Mouse (Mus musculus): ENCODE results near the gene 0610030E20Rik.

The 0610030E20Rik gene

DNA sequence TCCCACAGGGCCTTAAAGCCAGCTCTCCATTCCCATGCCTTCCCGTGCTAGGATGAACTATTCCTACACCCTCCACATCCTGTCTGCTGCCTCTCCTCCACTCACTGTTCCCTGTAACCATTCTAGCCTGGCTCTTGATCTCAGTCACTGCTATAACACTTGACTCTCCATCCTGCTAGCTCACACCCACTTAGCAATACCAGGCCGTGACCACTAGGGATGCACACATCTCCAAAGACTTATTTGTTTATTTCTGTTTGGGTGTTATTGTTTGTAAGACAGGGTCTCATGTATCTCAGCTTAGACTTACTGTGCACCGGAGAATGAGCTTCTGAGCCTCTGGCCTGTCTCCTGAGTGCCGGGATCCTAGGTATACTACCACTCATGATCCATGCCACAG, 22.4 kb downstream of the 0610030E20Rik start:
- no peak for DNase-seq (ENCODE audit: low spot score in 2 of 2)

GRCm38 (mm10) chr6:72370091-72370490, 23.0 kb downstream of the 0610030E20Rik start:
- DNase-seq (ENCODE audit: low spot score in 2 of 2): no peak

- DNase-seq (ENCODE audit: low spot score in 2 of 2): no peak
Measured at GRCm38 (mm10) chr6:72371147-72371546, 24.0 kb downstream of the 0610030E20Rik start.

GRCm38 (mm10) chr6:72371571-72371970, 24.5 kb downstream of the 0610030E20Rik start:
- DNase-seq (ENCODE audit: low spot score in 2 of 2): no peak

- DNase-seq (ENCODE audit: low spot score in 2 of 2): no peak
Measured at GRCm38 (mm10) chr6:72373184-72373583, 26.1 kb downstream of the 0610030E20Rik start.

GRCm38 (mm10) chr6:72374206-72374605, 27.1 kb downstream of the 0610030E20Rik start:
- DNase-seq (ENCODE audit: low spot score in 2 of 2): no peak

DNA sequence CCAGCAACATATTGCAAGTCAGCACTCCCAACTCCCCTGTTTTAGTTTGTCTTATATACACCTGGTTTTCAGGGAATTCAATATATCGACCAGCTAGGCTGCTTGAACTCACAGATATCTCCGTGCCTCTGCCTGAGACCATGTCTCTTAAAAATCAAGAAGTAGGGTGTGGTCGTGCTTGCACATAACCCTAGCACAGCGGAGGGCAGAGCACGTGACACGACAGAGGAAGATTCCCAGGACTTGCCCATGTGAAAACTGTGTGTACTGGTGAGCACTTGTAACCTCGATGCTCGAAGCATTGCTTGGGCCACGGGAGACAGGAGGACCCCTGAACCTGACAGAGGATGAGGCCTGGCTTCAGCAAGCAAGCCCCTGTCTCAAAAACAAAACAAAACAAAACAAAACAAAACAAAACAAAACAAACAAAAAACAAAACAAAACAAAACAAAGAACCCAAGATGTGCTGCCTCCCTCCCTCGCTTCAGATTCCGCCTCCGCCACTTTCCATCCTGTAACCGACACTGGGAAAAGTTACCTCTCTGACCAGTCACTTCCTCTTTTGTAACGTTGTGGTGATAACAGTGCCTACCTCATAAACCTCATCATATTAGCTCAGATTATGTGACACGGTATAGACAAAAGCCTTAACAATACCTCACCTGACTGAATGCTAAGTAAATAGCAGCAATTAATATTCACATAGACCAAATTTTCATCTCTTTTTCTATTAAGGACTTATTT, 27.9 kb downstream of the 0610030E20Rik start:
- no peak for DNase-seq (ENCODE audit: low spot score in 2 of 2)

GRCm38 (mm10) chr6:72378510-72379234, 31.6 kb downstream of the 0610030E20Rik start:
- DNase-seq (ENCODE audit: low spot score in 2 of 2): no peak

- DNase-seq (ENCODE audit: low spot score in 2 of 2): no peak
Measured at GRCm38 (mm10) chr6:72379377-72380130, 32.4 kb downstream of the 0610030E20Rik start.

GRCm38 (mm10) chr6:72380131-72380770, 33.1 kb downstream of the 0610030E20Rik start, which contains the start of gene Vamp5:
Gene Vamp5, minus strand, starts transcription at chr6:72380468.
- DNase-seq (ENCODE audit: low spot score in 2 of 2): peak; percentile 94 to 97

DNA sequence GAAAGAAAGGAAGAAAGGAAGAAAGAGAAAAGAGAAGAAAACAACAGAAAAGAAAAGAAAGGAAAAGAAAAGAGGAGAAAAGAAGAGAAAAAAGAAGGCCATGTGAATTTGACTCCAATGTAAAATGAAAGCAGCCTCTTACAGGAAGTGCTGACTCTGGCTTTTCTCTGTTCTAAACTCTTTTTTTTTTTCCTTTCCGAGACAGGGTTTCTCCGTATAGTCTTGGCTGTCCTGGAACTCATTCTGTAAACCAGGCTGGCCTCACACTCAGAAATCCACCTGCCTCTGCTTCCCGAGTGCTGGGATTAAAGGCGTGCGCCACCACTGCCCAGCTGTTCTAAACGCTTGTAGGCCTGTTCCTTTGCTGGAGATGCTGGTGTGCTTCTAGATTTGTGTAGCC, 35.4 kb downstream of the 0610030E20Rik start:
- DNase-seq (ENCODE audit: low spot score in 2 of 2): no peak

- DNase-seq (ENCODE audit: low spot score in 2 of 2): no peak
Measured at GRCm38 (mm10) chr6:72383142-72383820, 36.2 kb downstream of the 0610030E20Rik start.

GRCm38 (mm10) chr6:72383952-72384351, 36.8 kb downstream of the 0610030E20Rik start:
- peak in 1 of 2 experiments; percentile 45 for DNase-seq (ENCODE audit: low spot score in 2 of 2)

DNA sequence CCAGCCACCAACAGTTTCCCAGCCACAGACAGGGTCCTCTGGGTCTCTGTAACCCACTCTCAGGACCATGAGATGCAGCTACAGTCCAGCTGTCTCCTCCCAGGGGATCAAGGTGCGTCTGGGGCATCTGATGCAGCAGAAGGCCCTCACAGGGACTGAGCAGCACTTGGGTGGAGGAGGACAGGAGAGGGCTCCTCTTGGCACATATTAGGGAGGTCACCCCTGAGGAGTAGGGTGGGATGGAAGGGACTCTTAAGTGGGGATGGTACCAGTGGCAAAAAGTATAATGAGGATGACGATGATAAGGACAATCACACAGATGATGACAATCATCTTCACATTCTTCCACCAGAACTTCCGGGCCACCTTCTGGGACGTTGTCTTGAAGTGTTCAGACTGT, 38.1 kb downstream of the 0610030E20Rik start:
- DNase-seq (ENCODE audit: low spot score in 2 of 2): no peak

- no peak for DNase-seq (ENCODE audit: low spot score in 2 of 2)
Measured at GRCm38 (mm10) chr6:72386561-72386960, 39.4 kb downstream of the 0610030E20Rik start.

- DNase-seq (ENCODE audit: low spot score in 2 of 2): no peak
Measured at GRCm38 (mm10) chr6:72387816-72388215, 40.7 kb downstream of the 0610030E20Rik start.

GRCm38 (mm10) chr6:72388266-72388665, 41.1 kb downstream of the 0610030E20Rik start:
- no peak for DNase-seq (ENCODE audit: low spot score in 2 of 2)

GRCm38 (mm10) chr6:72388791-72389329, 41.7 kb downstream of the 0610030E20Rik start:
- DNase-seq (ENCODE audit: low spot score in 2 of 2): no peak

DNA sequence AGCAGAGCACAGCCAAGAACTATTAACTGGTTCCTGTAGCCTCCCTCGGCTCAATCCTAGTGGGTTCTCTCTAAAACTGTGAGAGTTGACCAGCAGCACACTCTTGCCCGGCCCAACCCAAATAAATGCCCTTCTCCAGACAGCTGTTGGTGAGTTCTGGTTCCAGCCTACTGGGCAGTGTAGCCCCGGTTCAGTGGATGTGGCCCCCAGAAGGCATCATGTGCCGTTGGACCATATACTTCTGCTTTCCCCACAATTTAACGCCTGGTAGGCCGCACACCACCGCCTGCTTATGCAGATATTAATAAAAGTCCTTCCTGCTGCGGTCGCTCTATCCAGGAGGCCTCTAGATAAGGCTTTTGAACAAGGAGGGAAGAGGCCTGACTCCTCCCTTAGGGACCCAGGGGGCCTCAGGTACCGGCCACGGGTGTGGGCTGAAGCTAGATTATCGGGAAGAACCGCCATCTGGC, 42.4 kb downstream of the 0610030E20Rik start:
- DNase-seq (ENCODE audit: low spot score in 2 of 2): peak in 1 of 2 experiments; percentile 85

DNA sequence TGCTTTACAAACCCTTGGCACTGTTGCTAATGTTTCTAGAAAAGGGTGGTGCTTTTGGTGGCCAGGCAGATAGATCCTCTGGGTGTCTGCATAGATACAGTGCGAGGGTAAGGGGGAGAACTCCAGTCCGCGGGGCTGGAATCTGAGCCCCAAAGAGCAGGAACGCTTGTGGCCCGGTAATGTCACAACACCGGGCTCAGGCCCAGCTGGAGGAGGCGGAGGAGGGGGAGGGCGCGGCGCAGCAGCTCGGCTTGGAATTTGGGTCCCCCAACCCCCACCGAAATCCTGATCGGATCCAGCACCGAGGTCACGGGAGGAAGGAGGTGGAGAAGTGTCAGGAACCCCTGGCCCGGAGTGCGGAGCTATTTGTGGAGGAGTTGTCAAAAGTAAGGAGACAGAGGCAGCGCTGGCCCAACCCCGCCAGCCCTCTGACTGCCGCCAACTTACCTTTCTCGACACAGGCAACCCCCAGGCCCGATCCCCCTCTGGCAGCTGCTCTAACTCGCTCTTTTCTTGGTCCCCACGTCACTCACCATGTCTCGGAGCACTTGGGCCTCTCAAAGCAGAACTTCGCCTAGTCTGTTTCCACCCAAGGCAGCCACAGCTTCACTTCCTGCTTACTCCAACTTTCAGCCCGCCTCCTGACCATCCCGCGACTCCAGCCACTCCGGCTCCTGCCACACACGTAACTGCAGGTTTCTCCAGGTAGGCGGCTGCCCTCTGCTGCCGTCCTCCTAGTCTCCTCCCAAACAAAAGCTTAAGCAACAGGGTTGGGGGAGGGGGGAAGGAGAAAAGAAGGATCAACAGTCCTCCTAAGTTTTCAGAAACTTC, 43.0 kb downstream of the 0610030E20Rik start, which contains the start of gene Vamp8:
Gene Vamp8 (minus strand): TSS at position 763 of the 831 bp plus-strand sequence.
- peak; percentile 73 to 89 for DNase-seq (ENCODE audit: low spot score in 2 of 2)
